Mouse (Mus musculus): Measurements from ENCODE around the gene Gm6121.
"Not testable (repeated sequence)": the region's sequence is repeated elsewhere in the genome, so short reads cannot be mapped to it uniquely, and the experiment has no call there.

- not testable (repeated sequence) for TF ChIP-seq EP300, POLR2A (IDR thresholded peaks at IDR 0.05; ENCODE audit: insufficient read depth, low read depth, low read length)
Measured at GRCm38 (mm10) chrX:26935597-26935996, at the start of gene Gm6121.

All from heart, adult 2 months (tissue).